Mouse (Mus musculus) liver, adult 10 weeks (tissue): ENCODE results near the gene Srms. TPM values are rescaled to one million over a fixed set of nuclear protein-coding genes. Genes with fewer than 3 reads are reported as not detected.

ENCODE experiments used
- polyA plus RNA-seq: library from polyadenylated mRNA; stranded (reverse); fragments of 350-450 nt; fragmentation: Illumina TruSeq; extraction: RNeasy Lipid Tissue Mini Kit (QIAGEN cat#74804); gene quantifications from one replicate; pipeline ENCODE4 v1.2.3, GENCODE M21; 2014; ENCODE audit warnings: low read depth, low replicate concordance

The Srms gene
- polyA plus RNA-seq: not detected

GRCm38 (mm10) chr2:181213021-181213445 is at the start of gene Srms:
Gene Srms (minus strand): TSS chr2:181213185.

GRCm38 (mm10) chr2:181241602-181242313 is 28.8 kb upstream of the Srms start, which contains the start of gene Helz2:
Gene Helz2 (minus strand): TSS chr2:181242027.

GRCm38 (mm10) chr2:181219538-181220216 is 6.7 kb upstream of the Srms start, which contains the start of gene Fndc11:
Gene Fndc11 (plus strand): TSS chr2:181220013.

GRCm38 (mm10) chr2:181202422-181202821 is 10.6 kb downstream of the Srms start, which contains the start of gene Ptk6:
Gene Ptk6 (minus strand): TSS chr2:181202789.

GRCm38 (mm10) chr2:181187121-181188000 is 25.6 kb downstream of the Srms start, which contains the start of gene Ppdpf:
Gene Ppdpf (plus strand): TSS chr2:181187247.

GRCm38 (mm10) chr2:181156248-181157121 is 56.5 kb downstream of the Srms start, which contains the start of gene Eef1a2:
Gene Eef1a2 (minus strand): TSS chr2:181157014.

Other genes starting within 250 kb of the Srms start
- gene Arfgap1, start 246.0 kb downstream of the Srms start, polyA plus RNA-seq: 3.9 TPM
- not detected for gene Col20a1, start 226.7 kb downstream of the Srms start, polyA plus RNA-seq
- 0.42 TPM for gene Chrna4, start 169.6 kb downstream of the Srms start, polyA plus RNA-seq
- gene Kcnq2, start 77.9 kb downstream of the Srms start, polyA plus RNA-seq: not detected
- gene Eef1a2, start 56.2 kb downstream of the Srms start, polyA plus RNA-seq: not detected
- 20.3 TPM for gene Ppdpf, start 25.9 kb downstream of the Srms start, polyA plus RNA-seq
- gene Ptk6, start 10.4 kb downstream of the Srms start, polyA plus RNA-seq: 1.6 TPM
- not detected for gene Fndc11, start 6.8 kb upstream of the Srms start, polyA plus RNA-seq
- 8.3 TPM for gene Helz2, start 28.8 kb upstream of the Srms start, polyA plus RNA-seq
- 5.7 TPM for gene Gmeb2, start 74.8 kb upstream of the Srms start, polyA plus RNA-seq
- gene Stmn3, start 101.3 kb upstream of the Srms start, polyA plus RNA-seq: not detected
- 4.1 TPM for gene Rtel1, start 106.6 kb upstream of the Srms start, polyA plus RNA-seq
- gene Zgpat, start 151.7 kb upstream of the Srms start, polyA plus RNA-seq: 1.6 TPM
- 22.1 TPM for gene Arfrp1, start 152.2 kb upstream of the Srms start, polyA plus RNA-seq
- gene Lime1, start 166.9 kb upstream of the Srms start, polyA plus RNA-seq: 0.50 TPM
- 2.7 TPM for gene Zbtb46, start 246.2 kb upstream of the Srms start, polyA plus RNA-seq